Mouse (Mus musculus) B cell, adult (primary cell): ENCODE measurements around the gene Olfr986. TPM values are rescaled to one million over a fixed set of nuclear protein-coding genes. Genes with fewer than 3 reads are reported as not detected.

Source experiments
- total RNA-seq: library from RNA; stranded (reverse); gene quantifications from 4 replicates; pipeline ENCODE4 v1.2.4, GENCODE M21; 2023; ENCODE audit not compliant: inconsistent age

Olfr986 gene
- not detected in 4 replicates for total RNA-seq

GRCm38 (mm10) chr9:40180620-40181019 lies at the start of gene Olfr986:
TSS of gene Olfr986 (plus strand) at chr9:40180920.

GRCm38 (mm10) chr9:40192098-40193038 lies 11.6 kb downstream of the Olfr986 start, which contains the start of gene Zfp202:
TSS of gene Zfp202 (plus strand) at chr9:40192316.

Other genes starting within 250 kb of the Olfr986 start
- not detected in 4 replicates for gene Olfr974, start 243.4 kb upstream of the Olfr986 start, total RNA-seq
- not detected in 4 replicates for gene Olfr975, start 228.9 kb upstream of the Olfr986 start, total RNA-seq
- not detected in 4 replicates for gene Olfr976, start 219.8 kb upstream of the Olfr986 start, total RNA-seq
- not detected in 4 replicates for gene Olfr978, start 188.8 kb upstream of the Olfr986 start, total RNA-seq
- gene Olfr979, start 177.5 kb upstream of the Olfr986 start, total RNA-seq: not detected in 4 replicates
- not detected in 4 replicates for gene Olfr980, start 171.3 kb upstream of the Olfr986 start, total RNA-seq
- gene Olfr981, start 159.5 kb upstream of the Olfr986 start, total RNA-seq: not detected in 4 replicates
- not detected in 4 replicates for gene Olfr982, start 107.1 kb upstream of the Olfr986 start, total RNA-seq
- not detected in 4 replicates for gene Olfr983, start 87.3 kb upstream of the Olfr986 start, total RNA-seq
- gene Olfr984, start 66.7 kb upstream of the Olfr986 start, total RNA-seq: not detected in 4 replicates
- not detected in 4 replicates for gene Olfr985, start 50.7 kb upstream of the Olfr986 start, total RNA-seq
- not detected in 4 replicates for gene Tmem225, start 32.8 kb upstream of the Olfr986 start, total RNA-seq
- gene Zfp202, start 11.4 kb downstream of the Olfr986 start, total RNA-seq: 1.5 to 2.3 TPM (median 1.9 TPM) in 4 replicates
- gene Scn3b, start 88.3 kb downstream of the Olfr986 start, total RNA-seq: not detected in 4 replicates